Mouse (Mus musculus): ENCODE measurements around the gene Smad5.

DNA sequence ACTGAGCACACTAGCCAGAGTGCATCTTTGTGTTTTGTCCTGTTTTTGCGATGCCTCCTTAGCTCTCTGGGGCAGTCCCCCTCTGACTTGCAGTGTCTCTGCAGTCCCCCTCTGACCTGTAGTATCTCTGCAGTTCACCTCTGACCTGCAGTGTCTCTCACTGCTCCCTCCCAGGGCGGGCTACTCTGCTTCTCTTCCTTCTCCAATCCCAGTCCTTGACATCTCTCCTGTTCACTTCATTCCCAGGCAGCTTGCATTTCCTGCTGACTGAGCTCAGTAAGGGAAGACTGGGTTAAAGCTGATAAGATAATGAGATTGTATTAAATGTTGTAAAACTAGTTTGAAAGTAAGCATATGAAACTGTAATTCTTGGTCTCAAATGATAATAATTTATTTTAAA is 7.8 kb downstream of the Smad5 start:
- TF ChIP-seq USF1 (IDR thresholded peaks at IDR 0.05; ENCODE audit: low read depth) (no peak), POLR2A (IDR thresholded peaks at IDR 0.05; ENCODE audit: insufficient read length, low read depth) (no peak), MAX (IDR thresholded peaks at IDR 0.05; ENCODE audit: low read depth) (no peak), E2F4 (IDR thresholded peaks at IDR 0.05; ENCODE audit: insufficient read depth) (no peak), REST (IDR thresholded peaks at IDR 0.05; ENCODE audit: insufficient read depth, insufficient read length) (no peak)
